Mouse (Mus musculus): Measurements from ENCODE around the gene Wdr76.
"Not testable (repeated sequence)": the region's sequence is repeated elsewhere in the genome, so short reads cannot be mapped to it uniquely, and the experiment has no call there.

The Wdr76 gene

DNA sequence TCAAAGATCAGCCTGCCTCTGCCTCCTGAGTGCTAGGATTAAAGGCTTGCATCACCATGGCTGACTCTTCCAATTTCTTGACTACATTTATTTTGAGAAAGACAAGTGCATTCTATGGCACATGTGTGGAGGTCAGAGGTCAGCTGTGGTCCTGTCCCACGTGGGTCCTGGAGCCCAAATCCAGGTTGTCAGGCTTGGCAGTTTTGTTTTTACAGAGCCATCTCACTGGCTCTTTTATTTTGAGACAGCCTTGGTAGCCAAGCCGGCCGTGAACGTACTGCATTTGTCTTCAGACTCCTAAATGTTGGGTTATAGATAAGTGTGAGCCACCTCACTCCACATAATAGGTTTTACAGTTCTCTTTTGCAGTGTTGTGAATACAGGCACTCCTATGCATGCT, 12.2 kb downstream of the Wdr76 start:
- not testable (repeated sequence) for DNase-seq (ENCODE audit: low read depth, low spot score)

DNA sequence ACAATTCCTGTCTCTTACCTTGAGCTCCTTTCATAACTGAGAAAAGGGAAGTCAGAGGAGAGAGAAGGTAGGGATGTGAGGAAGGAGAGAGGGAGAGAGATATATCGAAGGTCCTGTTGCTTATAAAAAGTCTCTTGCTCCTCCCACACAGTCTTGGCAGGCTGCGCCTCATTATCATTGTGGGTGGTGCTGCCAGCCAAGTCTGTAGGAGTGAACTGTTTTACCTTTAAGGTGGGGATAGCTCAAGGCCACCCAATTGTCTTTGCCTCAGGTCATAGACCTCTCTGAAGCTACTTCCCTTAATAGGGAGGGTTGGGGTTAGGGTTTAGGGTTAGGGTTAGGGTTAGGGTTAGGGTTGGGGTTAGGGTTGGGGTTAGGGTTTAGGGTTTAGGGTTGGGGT, 15.5 kb downstream of the Wdr76 start:
- DNase-seq (ENCODE audit: low read depth, low spot score): no peak

DNA sequence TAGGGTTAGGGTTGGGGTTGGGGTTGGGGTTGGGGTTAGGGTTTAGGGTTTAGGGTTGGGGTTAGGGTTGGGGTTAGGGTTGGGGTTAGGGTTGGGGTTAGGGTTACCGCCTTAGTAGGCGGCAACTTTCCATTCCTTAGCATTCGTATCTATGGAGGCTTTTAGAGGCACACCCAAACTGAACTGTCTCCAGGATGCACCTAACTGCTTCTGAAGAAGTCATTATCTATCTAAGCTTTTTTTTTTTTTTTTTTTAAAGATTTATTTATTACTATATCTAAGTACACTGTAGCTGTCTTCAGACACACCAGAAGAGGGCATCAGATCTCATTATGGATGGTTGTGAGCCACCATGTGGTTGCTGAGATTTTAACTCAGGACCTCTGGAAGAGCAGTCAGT, 16.3 kb downstream of the Wdr76 start:
- DNase-seq (ENCODE audit: low read depth, low spot score): not testable (repeated sequence)

DNA sequence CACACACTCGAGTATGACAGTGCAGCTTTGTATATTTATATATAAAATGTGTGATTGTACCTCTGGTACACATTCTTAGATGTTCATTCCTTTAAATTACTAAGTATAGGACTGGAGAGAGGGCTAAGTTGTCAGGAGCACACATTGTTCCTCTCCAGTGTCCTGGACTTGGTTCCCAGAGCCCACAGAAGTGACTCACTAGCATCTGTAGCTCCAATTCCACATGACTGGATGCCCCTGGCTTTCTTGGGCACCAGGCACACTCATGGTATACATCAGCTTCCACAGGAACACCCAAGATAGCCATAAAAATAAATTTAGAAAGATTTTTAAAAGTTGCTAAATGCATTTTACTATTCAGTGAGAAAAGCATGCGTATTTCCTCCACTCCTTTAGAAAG, 18.5 kb downstream of the Wdr76 start:
- DNase-seq (ENCODE audit: low read depth, low spot score): no peak

DNA sequence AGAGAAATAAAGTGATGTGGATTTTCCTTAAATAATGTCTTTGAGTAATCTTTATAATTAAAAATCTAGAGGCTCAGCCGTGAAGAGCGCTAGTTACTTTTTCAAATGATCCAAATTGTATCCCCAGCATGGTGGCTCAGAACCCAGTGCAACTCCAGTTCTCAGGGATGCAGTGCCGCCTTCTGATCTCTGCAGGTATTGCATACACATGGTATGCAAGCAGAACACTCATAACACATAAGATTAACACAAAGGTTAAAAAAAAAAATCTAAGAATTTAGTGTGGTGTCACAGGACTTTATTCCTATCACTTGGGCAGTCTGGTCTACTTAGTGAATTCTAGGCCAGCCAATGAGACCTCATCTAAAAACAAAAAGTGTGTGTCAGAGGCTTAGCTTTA, 38.3 kb downstream of the Wdr76 start:
- DNase-seq (ENCODE audit: low read depth, low spot score): no peak

DNA sequence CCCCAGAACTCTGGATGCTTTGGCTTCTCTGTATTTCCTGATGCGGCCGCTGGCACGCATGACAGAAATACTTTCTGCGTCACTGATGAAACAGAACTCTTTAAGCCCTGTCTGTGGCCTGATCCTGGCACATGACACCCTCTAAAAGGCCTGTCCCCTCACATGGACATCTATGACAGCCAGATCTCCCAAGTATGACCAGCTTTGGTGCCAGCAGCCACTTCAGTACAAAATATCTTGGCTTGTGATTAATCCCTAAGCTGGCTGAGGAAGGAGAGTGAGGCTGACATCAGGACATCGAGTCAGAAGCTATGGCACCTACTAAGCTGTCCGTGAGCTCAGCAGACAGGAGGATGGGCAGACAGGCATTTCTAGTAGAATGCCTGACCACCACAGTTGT, 43.1 kb downstream of the Wdr76 start:
- DNase-seq (ENCODE audit: low read depth, low spot score): no peak

DNA sequence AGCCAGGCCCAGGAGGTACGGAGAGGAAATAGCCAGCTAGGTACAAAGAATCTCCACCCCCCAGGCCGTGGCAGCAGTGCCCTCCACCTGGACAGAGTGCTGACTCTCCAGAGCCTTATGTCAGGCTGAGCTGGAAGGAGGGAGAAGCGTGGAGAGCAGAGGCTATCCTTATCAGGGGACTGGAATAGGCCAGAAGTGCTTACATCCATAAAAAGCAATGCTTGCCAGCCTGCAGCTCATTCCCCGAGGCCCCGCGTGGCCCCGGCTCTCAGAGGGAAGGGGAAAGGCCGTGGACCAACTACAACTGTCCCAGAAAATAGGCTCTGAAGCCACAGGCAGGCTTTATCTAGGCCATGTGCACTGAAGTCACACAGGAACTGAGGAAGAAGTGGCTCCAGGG, 44.7 kb downstream of the Wdr76 start:
- DNase-seq (ENCODE audit: low read depth, low spot score): no peak

DNA sequence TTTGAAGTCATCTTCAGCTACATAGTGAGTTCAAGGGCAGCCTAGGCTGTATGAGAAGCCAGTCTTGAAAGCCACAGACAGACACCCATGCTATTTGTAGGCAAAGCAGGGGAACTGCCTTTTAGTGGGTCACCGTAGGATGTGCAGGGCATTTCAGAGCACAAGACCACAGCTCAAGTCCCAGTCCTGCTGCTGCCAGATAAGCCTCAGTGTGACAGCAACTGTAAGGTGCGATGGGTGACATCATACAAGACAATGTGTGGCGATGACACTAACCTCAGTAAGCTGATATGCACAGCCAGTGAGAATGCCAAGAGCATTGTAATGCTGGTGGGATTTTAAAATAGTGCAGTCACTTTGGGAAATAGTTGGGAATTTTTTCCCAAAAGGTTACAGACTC, 56.6 kb downstream of the Wdr76 start:
- no peak for DNase-seq (ENCODE audit: low read depth, low spot score)

DNA sequence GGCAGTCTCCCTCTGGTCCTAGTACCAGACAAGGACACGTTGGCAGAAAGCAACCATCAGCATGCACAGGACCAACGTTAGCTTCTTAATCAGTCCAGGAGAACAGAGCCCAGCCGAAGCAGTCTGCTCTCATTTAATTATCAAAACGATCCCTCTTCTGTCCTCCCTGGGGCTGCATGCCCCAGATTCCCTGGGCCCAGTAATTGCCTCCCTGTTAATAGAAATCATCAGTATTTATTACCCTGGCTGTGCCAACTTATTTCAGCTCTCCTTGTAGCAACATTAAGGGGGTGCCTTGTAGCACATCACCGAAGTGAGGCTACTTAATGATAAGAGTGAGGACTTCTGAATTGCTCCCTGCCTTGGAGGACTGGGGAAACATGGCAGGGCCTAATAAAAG, 59.4 kb downstream of the Wdr76 start:
- no peak for DNase-seq (ENCODE audit: low read depth, low spot score)

DNA sequence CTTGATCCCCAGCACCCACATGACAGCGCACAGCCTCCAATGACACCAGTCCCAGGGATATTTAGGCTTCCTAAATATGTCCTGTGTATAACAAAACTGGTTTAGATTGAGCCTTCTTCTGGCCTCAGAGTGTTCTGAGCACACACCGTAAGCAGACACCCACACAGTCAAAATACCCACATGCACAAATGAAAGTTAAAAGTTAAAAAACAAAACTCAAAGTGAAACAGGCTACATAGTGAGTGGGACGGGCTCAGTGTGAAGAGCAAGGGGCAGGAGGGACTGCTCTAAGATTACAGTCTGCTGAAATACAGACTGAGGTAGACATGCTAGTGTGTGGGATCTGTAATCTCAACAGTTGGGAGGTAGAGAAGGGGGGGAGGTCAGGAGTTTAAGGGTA, 63.5 kb downstream of the Wdr76 start:
- no peak for DNase-seq (ENCODE audit: low read depth, low spot score)

DNA sequence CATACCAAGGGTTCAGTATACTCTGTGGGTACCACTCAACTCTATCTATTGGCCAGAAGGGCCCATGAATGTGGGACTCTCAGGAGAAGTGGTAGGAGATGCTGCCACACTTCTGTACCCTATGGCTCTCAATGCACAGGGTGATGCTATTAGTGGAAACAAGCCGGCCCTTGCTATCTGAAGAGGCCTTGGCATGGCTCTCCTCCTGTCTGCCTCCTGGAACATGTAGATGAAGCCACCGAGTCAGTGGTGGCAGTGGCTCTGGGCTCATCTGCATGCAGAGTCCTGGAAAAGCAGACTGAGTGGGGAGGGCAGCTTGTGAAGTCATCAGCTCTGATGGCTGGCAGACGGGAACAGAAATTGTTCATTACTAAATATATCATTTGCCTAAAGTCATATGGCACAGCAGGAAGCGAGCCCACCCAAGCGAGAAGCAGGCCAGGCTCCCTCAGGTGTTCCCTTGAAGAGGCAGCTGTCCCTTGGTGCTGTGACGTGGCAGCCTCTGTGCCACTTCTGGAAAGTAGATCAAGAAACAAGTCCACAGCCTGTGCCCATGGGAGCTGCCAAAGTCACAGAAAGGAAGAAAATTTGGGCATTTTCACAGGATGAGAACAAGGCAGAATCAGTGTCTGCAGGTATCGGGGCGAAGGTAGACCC, 64.6 kb downstream of the Wdr76 start:
- DNase-seq (ENCODE audit: low read depth, low spot score): no peak

DNA sequence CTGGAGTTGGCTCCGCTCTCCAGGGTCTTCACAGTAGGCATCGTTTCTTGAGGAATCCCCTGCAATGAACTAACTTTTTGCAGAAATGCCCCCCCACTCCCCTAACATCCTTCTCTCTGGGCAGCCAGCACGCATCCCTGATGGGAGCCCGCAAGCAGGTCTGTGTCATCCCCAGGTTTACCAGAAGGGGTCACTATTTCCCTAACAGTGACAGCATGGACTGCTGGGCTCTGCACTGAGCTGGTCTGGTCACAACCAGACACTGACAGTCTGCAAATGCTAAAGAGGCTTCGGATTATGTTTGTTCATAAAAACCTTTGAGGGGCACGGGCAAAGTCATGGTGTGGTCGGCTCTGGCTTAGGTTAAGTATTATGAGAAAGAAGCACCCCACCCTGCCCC, 65.3 kb downstream of the Wdr76 start:
- DNase-seq (ENCODE audit: low read depth, low spot score): peak; percentile 65

DNA sequence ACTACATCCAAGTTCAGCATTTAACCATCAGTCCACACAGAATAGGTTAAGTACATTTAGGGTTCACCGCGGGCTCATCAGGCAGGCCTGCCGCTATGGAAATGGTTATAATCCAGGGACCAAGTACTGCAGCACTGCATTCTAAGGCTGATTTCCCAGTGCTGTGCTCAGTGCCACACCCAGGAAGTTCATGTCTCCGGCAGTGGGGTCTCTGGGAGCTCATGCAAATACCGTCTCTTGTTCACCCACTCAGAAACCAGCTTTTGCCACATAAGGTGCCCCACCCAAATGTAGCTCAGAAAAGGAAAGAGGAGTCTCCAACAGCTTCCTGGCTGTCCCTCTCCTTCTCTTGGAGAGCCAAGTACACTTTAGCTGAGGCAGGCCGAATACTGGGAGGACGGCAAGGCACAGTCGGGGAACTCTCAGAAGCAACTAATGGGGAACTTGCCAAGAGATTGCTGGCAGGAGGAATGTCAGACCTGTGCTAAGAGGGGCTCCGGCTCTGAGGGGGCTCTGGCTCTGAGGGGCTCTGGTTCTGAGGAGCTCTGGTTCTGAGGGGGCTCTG, 67.6 kb downstream of the Wdr76 start:
- DNase-seq (ENCODE audit: low read depth, low spot score): no peak

DNA sequence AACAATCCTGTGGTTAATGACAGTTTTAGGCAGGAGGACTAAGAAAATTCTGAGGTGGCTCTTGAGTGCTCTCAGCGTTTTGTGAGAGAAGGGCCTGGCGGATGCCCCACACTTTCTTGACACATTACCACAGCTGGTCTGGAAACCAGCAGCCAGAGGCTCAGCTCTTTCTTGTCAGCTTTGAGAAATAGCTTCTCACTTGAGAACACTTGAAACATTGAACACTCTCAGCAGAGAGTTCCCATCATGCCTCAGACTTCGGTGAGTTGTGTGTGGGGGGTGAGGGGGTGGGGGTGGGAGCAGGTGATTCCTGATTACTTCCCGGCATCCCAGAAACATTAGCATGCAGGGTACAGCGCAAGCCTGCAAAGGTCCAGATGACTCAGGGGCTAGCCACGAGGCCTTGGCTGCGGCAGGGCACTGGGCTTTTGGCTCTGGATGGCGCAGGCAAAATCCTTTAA, 69.2 kb downstream of the Wdr76 start:
- no peak for DNase-seq (ENCODE audit: low read depth, low spot score)

DNA sequence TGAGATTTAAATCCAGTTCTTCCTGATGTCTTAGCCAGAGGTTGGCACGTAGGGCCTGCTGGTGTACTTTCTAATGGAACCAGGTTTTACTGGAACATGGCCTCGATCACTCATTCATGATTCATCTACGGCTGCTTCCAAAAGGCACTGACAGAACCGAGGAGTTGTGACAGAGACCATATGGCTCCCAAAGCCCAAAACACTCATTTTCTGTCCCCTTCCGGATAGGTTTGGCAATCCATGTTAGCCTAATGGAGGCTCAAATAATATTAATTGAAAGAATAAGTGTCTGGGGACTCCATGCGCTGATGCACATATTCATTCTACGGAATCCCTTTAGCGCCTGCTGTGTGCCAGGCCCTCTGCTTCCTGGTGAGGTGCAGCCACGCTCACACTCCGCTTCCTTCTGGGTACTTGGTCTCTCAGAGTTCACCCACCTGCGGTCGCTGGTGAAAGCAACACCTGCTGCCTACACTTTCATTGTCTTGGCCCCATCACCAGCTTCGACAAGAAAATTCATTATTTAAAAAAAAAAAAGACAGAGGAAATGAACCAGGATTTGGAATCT, 76.4 kb downstream of the Wdr76 start:
- no peak for DNase-seq (ENCODE audit: low read depth, low spot score)

DNA sequence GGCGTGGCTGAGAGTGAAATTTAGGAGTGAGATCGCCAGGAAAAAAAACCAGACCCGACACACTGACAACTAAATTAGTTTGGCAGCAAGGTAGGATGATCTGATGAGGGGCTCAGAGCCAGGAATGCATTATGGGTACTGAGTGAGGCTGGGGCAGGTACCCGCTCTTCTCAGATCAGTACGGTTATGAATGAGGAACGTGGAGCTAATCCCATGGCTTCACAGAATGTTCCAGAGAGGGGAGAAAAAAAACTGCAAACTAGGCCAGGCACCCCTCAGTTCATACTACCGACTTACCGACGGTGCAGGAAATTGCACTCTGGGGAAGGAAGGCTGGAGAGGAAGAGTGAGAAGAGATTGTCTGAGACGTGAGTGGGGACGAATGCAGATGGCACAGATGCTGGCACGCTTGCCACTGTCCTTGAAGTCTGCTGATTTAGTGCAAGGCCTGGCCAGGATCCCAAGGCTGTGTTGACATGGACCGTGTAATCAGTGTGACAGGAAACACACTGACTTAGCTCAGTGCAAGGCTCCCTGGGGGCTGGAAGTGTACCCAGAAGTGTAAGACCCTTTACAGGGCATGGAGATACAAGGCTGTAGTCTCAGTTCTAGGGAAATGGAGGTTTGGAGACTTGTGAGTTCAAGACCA, 77.1 kb downstream of the Wdr76 start:
- no peak for DNase-seq (ENCODE audit: low read depth, low spot score)

DNA sequence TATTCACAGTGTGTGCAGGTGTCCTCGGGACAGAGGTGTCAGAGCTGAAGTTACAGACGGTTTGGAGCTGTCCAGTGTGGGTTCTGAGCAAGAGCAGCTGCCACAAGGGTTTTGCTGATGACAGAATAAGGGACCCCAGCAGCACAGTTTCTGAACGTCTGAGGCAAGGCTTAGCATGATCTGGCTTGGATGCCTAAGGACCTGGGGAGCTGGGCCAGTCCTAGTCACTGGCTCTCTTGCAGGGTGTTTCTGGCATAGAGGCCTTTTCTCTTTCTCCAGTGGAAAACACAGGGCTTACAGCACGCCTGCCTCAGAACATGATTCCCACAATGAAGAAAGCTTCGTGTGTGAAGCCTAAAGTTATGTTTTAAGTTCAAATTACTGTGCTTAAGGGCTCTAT, 78.2 kb downstream of the Wdr76 start:
- DNase-seq (ENCODE audit: low read depth, low spot score): no peak

DNA sequence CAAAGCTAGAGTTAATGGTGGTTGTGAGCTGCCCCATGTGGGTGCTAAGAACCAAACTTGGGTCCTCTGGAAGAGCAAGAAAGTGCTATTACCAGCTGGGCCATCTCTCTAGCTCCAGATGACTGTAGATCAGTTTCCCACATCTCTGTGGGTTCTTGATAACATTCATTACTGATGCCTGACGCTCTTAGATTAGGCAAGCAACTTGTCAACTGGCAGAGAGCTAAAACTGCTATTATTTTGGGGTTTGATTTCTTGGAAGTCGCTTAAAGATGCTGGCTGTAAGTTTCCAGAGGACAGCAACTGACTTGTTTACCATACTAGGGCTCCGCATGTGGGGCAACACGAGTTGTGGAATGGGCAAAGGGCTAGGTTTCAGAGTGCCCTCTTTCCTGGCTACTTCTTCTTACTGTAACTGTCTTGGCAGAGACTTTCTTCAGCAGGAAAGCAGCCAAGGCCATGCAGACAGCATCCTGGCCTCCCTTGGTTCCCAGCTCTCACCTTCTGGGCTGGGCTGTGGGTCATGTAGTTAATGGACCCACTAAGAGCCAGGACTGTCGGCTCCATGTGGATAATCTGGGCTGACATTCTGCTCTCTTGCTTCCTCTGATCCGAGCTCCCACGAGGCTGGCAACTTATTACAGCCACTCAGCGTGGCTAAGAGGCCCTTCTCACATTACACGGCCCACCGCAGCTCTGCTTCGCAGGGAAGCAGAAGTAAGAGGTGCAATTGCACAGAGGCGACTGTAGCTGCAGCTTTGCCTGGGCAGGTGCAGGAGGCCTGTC, 81.2 kb downstream of the Wdr76 start:
- DNase-seq (ENCODE audit: low read depth, low spot score): no peak

DNA sequence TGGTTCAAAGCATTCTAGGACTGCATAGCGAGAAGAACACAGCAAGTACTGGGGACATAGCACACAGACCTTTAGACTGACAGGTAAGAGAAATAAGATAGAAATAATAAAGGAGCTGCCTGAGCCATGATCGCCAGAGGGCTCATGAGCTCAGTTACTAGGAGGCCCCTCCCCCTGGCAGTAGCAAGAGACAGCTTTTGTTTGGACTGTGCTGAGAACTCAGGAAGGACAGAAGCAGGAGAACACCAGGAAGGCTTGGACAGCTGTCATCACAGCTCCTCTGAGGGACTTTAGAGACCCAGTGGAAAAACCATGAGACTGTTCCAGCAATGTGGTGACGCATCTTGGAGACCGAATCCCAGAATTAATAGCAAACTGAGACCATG, 81.8 kb downstream of the Wdr76 start:
- DNase-seq (ENCODE audit: low read depth, low spot score): peak; percentile 38

DNA sequence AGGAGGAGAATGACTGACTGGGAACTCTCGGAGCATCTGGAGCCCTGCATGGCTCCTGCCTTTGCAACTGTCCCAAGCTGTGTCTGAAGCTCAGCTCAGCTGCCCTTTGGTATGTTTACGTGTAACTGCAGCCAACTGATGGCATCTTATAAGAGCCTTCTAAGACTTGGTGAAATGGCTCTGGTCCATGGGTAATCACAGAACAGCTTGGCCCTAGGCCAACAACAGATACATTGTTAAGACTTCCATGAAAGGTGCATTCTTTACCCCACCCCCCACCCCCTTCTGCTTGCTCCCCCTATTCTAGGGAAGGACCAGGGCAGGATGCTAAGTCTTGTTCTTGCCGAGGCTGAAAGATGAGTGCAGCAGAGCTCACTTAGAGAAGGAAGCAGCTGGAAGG, 87.6 kb downstream of the Wdr76 start:
- no peak for DNase-seq (ENCODE audit: low read depth, low spot score)
